Mouse (Mus musculus) ZHBTc4 (cell line): ENCODE measurements at regions not wholly inside any gene's neighbourhood (a gene's known extent, or its start where the extent isn't known, plus 50 kb on each side); places are given as distances from the start of the nearest gene placed in this dataset.

Experiments used
- DNase-seq: peaks from one replicate; pipeline ENCODE4 v3.0.0-alpha.2; 2011; ENCODE audit warnings: low read depth, low spot score

DNA sequence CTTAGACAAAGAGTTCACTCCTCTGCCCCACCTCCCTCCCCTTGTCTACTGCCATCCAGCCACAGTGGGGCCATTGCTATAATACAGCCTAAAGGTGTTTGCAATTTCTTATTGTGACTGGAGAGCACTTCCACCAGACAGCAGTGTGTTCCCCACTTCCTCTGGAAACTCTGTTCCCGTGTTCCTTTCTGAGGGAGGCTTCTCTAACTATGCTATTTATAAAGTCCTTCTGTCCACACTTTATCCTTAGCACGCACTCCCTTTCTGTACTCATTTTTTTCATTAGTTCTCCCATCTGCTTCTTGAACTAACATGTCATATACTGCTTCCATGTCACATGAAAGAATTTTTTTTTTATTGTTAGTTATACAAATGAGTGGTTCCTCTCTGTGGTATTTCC is 52.0 kb upstream of the 4930432M17Rik start:
- DNase-seq = no peak

DNA sequence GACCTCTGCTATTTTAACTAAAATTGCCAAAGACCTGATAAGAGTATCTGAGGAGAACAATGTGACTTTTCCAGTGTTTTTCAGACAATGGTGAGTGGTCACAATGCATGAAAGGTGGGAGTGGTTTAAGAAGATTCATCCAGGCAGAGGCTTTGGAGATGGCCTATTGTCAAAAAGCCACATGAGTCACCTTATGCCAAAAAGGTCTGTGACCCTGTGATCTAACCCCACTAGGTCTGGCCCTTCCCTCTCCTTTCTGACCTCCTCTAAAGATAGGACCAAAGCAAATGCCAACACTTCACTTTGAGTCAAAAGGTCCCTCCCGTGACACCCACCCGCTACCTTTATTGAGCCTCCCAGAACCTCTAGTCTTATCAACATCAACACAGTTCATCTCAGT is 52.4 kb upstream of the 4930432M17Rik start:
- DNase-seq = peak; percentile 70

DNA sequence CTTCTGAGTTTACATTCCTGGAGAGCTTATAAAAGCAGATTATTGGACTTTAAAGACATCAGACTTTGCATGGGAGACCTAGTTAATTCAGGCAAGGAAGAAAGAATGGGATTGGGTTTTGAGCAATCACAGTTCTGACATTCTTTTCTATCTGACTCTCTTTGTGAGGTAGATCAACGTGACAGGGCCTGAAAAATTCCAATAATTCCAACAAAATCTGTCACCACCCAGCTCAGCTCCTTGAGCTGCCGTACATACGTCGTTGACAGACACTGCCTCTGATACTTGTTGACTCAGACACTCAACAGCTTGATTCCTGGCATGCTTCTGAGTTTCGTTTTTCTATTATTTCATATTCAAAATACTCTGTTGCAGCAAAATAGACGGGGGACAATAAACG is 53.2 kb upstream of the 4930432M17Rik start:
- DNase-seq = peak; percentile 32

DNA sequence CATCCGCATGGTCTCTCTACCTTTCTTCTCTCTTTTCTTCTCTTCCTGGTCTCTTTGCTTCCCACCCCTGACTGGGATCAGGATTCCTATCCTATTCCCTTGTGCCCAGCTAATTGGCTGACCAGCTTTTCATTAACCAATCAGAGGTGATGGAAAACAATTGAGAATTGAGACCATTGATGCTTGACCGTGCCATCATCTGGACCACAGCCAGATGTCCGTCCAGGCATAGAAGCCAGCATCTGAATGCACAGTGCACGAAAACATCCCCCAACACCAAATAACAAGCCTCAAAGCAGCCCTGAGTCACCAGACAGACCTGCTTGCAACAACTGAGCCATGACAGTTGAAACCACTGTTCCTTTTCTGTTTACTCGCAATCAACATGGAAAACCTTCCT is 54.5 kb upstream of the 4930432M17Rik start:
- DNase-seq = no peak

DNA sequence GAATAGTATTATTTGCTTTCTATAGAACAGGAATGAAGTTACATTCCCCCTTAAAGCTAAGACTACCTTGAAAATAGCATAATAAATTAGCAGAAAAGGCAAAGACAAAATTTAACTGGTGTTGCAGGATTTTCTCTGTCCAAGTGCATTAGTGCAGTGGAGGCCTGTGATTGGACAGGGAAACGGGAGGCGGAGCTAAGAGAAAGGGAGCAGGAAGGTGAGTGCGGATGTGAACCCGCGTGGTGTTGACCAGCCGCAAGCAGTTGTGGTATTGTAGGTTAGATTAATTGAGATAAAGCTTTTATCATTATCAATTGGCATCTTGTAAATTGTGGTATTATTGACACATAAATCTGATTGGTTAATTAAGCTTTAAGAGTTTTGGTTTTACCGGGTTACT is 55.8 kb upstream of the 4930432M17Rik start:
- peak; percentile 68 for DNase-seq

DNA sequence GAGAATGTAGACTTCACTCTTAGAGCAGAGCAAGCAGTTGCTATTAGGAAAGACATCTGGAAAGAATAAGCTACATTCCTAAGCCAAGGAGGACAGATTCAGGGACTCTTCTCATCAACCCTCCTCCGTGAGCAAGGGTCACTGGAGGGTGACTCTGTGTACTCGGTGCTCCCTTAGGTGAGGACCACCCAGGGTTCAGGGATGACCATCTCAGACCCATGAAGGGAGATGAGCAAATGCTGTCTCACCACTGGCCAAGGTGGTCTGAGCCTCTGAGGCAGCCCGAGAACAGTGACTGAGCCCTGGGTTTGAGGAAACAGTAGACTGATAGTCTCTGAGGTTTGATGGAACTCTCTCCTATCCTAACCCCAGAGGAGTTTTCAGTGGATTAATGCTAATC is 57.3 kb upstream of the 4930432M17Rik start:
- no peak for DNase-seq

DNA sequence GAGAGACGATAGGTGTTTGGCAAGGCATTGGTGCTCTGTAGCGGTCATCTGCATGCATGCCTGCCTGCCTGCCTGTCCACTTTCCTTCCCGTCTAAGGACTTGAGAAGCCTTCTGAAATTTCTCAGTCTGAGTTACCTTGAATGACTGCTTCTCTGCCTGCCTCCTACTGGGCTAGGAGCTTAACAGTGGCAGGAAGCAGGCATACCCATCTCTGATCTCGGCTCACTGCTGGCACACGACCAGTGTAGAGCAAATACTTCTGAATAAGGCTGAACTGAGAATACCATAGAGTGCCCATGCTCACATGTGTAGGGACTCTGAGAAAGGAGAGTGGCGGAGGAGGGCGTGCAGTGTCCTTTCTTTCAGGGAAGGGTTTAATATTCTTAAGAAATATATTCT is 60.7 kb upstream of the 4930432M17Rik start:
- no peak for DNase-seq

DNA sequence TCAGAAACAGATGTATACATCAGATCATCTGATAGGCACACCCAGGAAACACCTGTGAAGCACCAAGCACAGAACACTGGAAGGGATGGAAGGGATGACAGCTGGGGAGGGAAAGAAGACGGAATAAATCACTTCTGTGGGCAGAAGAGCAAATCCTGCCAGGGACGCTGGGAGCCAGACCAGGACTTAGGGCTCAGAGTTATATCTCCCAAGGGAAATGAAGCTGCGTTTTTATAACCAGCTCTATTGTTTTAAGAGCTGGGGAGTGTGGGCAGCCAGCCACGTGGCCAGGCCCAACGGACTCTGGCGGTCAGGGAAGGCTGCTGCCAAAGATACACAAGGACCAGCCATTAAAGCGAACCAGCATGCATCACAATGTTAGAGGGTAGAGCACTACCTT is 61.5 kb upstream of the 4930432M17Rik start:
- DNase-seq = no peak

DNA sequence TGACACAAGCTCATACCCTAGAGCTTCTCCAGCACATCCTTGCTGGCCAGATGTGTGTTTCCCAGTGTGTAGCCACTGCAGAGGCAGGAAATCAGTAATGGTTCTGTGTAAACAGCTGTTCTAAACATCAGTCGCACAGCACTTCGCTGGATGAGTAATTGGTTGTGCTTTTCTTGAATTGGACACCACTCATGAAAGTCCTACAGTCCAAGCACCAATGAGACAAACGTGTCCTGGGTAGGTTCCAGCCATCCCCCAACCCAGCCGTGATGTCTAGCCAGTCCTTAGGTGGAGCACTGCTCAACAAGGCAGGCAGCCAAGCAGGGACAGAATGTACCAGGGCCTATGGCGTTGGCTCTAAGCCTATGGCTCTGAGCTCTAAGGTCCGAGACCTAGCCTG is 65.8 kb upstream of the 4930432M17Rik start:
- no peak for DNase-seq

DNA sequence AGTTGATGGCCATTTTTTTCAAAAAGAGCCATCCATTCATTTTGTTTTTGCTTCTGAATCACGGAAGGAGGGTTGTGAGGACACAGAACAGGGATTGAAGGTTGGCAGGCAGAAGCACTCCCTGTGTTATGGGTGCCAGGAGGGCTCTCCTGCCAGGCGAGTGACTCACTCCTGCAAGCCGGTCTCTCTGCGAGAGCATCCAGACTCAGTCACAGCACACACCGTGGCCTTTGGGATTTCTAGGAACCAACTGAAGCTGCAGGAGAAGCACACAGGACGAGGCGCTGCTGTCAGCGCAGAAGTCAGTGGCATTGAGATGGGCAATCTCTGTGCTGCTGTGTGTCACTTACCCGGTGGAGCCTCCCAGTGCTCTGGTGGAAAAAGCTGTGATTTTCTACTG is 66.5 kb upstream of the 4930432M17Rik start:
- DNase-seq = no peak

DNA sequence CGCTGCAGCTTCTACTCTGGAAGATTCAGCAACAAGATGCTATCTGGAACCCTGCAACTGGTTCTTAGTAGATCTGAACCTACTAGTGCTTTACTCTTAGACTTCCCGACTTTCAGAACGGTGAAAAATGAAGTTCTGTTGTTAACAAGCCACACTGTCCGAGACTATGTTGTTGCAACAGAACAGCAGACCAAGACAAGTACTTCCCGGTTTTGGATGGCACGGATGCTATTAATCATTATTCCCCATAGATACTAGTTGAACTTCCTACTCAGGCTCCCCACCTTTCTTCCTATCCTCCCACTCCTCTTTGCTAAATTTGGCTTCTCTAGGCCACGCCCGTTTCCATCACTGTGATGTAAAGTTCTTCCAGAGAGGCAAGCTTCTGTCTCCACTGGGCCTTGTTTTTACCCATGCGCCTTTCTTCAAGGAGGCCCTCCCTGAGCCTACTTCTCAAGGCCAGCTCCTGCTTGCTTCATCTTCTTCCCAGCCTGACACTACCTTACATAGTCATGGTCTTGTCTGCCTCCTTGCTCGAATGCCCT is 67.7 kb upstream of the 4930432M17Rik start:
- DNase-seq = peak; percentile 54

DNA sequence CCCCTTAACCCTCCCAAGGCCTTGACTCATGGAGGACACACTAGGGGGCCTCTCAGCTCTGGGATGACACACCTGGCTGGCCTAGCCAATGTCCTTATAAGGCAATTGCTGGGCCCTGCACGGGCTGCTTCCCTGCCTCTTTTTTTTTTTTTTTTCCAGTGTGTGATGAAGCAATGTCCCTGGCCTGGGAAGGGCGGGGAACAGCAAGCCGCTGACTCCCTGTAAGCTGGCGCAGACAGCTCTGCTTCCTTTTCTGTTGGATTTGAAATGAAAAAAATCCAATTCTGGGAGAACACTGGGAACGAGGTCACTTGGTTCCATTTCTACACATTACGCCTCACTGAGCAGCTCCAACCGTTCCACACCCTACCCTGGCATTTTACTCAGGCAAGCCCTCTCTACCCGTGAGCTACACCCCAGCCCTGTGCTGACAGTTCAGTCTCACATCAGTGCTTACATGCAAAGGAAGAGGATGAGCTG is 68.4 kb upstream of the 4930432M17Rik start:
- peak; percentile 79 for DNase-seq

DNA sequence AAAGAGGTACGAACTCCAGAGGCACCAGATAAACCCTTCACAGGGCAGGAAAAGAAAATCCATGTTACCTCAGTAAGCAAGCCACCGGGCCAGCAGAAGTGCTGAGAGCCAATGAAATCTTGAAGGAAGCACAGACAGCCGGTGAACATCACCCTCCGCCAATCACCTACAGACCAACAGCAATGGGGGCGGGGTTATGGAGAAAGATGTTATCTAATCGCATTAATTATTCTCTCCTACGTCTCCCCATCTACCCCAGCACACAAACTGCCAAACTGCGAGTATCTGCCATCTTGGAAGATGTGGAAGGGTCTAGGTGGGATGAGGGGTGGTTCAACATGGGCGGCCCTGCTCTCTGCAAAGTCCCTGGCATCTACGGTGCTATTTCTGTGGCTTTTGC is 68.6 kb upstream of the Slc44a3 start:
- DNase-seq = peak; percentile 80

DNA sequence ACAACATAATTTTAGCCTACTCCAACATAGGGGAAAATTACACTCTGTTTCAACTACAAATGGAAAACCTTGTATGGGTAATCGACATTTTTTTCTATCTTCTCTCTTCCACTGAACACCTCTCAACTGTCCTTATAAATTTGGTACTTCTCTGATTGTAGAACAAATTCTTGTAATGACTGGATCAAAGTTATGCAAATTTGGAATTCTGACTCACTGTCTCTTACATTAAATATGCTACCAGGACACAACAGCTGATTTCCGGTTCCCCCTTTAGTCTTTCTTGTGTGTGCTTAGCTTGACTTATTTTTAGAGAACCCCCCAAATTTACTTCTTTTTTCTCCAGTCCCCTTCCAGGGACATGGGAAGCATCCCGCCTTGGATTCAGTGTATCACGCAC is 68.2 kb upstream of the Slc44a3 start:
- no peak for DNase-seq

DNA sequence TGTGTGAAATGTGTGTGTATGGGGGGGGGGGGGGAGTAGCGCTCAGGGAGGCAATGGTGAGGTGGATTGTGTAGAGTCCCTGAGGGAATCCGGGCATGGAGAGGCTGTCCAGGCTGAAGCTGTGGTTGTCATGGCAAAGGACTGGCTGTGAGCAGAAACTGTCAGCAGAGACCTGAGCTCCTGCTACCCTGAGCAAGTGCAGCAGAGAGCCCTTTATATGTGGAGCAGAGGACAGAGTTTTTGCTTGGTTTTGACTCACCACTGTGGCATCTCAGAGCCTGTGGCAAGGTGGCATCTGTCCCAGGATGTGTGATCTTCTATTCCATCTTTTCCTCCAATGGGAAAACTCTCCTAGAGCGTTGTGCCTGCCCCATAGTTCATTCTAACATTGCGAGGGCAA is 65.8 kb upstream of the Slc44a3 start:
- DNase-seq = no peak

DNA sequence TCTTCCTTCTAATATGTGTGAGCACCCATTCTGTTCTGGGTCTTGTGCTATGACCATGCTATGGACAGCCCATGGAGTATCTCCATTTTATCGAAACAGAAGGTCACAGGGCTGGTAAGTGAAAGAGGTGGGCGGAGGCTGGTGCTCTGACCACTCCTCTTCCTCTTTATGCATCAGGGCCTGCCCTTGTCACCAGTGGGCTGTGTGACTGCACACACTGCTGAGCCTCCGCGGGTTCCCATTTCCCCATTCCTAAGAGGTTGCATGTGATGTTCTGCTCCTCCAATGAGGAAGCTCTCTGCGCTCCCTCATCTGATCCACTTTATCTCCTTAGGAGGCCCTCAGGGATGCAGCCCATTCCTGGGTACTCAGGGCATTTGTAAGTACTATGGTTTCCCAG is 65.0 kb upstream of the Slc44a3 start:
- peak; percentile 58 for DNase-seq

DNA sequence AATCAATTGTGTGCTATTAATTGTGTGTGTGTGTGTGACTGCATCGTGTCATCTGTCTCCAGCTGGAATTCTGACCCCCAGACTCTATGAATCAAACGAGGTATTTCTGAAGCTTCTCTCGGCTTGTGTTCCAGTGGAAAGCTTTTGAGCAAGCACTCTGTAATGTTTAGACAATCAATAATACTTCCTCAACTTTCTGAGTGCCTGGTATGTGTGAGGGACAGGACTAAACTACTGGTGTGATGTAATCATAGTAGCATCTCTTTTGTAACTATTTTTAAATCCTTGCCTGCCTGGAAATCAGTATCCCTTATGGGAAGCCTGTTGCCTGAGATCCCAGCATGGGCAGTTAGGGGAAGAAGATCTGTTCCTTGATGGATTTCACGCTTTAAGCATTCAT is 62.4 kb upstream of the Slc44a3 start:
- no peak for DNase-seq

DNA sequence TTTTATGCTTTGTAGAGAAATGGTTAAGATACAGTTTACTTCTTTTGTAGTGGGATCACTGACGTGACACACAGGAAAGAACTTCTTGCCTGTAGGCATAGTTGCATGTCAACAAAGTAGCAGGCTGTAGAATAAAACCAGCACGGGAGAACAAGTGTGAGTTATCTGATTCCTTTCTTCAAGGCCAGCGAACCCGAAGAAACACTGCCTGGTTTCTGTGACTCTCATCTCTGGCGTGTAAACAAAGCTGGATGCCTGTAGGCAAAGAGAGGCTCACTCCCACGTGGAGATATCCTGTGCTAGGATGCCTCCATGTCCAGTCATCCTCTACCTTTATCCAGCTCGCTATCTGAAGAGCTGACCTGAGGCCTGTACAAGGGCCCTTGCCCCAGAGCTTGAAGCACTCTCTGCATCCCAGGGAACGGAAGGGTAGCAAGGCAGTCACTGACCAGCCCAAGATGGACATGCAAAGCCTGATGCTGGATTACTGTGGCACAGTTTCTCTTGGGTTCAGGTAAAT is 61.5 kb upstream of the Slc44a3 start:
- DNase-seq = no peak

DNA sequence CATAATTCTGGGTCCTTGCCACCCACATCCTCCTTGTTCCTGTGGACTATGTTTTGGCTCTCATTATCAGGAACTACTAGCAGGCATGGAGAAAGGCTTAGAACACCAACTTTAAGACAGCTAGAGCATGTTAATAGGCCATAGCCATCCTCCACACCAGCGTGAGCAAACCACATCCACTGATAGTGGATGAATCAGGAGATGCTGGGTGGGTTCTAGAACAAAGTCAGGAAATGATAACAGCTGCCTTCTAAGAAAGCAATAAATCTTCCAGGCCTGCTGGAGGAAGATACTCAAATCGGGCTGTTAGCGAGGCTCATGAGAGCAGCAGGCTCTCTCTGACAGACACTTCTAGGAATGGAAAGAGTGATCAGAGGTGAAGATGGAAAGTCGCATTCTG is 60.9 kb upstream of the Slc44a3 start:
- DNase-seq = no peak

DNA sequence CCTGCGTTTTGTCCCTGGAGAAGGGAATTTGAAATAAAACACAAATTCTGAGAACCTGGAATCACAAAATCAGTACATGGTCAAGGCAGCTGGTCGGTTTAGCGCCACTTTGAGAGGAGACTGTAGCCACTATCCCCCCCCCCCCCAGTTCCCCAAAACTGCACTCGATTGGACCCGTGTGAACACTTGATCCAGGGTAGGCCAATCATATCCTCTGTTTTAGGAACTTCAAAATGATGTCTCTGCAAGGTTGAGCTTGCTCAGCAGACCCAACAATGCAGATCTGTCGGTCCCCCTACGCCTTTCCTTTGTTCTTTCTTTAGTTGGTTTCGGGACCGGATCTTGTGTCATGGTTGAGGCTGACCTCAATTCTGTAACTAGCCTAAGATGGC is 57.3 kb upstream of the Slc44a3 start:
- DNase-seq = no peak

DNA sequence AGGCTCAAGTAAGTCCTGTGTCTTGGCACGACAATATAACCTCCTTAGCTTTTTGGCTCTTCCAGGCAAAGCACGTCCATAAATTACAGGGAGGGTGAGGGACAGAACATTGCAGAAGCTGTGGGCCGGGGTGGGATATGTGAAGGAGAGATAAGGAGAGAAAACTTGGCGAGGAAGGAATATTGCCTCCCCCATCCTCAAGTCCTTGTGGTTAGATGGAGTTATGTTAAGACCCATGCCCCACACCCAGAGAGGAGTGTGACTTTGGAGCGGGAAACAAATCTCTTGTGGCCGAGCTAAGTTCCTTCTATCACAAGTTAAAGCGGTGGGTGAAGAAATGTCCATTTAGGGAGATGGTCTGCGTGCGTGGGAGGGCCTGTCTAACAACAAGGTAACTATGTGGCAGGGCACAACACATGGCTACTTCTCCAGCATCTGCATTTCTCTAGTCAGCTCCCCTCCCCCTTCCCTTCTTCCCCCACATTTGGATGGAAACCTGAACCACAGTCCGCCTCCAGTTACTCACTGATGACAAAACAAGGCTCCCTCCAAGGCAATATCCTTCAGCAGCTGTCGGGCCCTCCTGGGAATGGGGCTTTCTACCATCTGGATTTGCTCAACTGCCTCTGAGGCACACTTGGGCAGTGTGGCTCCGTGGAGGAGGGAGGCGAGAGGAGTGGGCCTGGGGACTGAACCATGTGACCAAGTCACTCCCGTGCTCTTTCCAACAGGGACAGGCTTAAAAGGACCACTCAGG is 56.7 kb upstream of the Slc44a3 start:
- peak; percentile 55 for DNase-seq

DNA sequence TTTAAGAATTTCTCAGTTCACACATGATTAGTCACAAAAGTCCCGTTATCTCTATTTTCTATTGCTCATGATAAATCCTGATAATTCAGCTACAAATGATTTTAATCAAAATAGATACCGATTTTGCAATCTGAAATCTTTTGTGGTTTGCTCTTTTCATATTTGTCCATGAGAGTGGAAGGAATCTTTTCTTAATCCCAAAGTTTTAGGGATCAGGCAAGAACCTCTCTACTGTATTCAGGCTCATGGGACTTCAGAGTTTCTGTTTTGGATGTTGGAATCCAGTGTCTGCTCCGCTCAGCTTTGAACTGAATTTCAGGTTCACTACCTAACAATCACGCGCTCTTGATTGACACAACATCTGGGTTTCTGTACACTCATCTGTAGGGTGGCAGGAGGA is 53.1 kb upstream of the Slc44a3 start:
- no peak for DNase-seq

DNA sequence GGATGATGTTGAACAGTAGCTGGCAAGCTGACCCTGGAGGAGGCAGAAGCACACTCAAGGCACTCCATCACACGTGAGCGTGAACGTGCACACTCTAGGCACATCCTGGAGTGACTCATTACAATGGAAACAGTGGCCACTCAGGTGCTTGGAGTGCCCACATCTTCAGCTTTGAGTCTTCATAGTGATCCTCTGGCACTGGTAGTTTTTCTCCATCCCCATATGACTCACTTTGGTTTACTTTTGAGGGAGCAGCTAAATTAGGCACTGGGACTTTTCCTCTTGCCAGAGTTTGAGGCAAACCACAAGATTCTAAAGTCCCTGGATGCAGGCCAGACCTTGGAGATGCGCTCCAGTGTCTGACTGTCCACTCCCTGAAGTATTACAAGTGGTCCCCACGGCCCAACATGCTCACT is 52.5 kb upstream of the Slc44a3 start:
- no peak for DNase-seq
